Mouse (Mus musculus) MEL (cell line): ENCODE results near the gene Maml3. TPM values are rescaled to one million over a fixed set of nuclear protein-coding genes. Genes with fewer than 3 reads are reported as not detected.
A peak's percentile ranks its signal among the peaks of the same experiment; 100 is the strongest.

Experiments
- DNase-seq: peaks from one replicate; pipeline ENCODE4 v3.0.0; 2011; ENCODE audit warnings: low read depth, low spot score
- H3K27ac ChIP-seq: 2 replicates; pipeline ENCODE4 v1.5.1; 2012; ENCODE audit warnings: low read depth, mild to moderate bottlenecking, control low read depth, low read length, moderate library complexity; ENCODE audit not compliant: control insufficient read depth
- H3K27me3 ChIP-seq, 2 experiments: fragments of 150-350 bp in 1 of 2; sonication (generic) in 1 of 2; 2 replicates each; pipeline ENCODE4 v1.6.1; 2012; ENCODE audit warnings: low read length in 2 of 2, mild to moderate bottlenecking in 2 of 2, improper control_type of control experiment in 1 of 2, moderate library complexity in 1 of 2; ENCODE audit not compliant: insufficient read depth in 2 of 2, control insufficient read depth in 1 of 2
- H3K36me3 ChIP-seq, 2 experiments: 2 replicates each; pipeline ENCODE4 v1.6.1; 2012 to 2014; ENCODE audit warnings: low read length in 2 of 2, improper control_type of control experiment in 1 of 2, inconsistent platforms in 1 of 2, mild to moderate bottlenecking in 1 of 2; ENCODE audit not compliant: insufficient read depth in 2 of 2, control insufficient read depth in 1 of 2
- H3K4me1 ChIP-seq, 2 experiments: fragments of 150-350 bp in 1 of 2; sonication (generic) in 1 of 2; 2 replicates each; pipeline ENCODE4 v1.6.1; 2012; ENCODE audit warnings: low read length in 2 of 2, improper control_type of control experiment in 1 of 2, mild to moderate bottlenecking in 1 of 2; ENCODE audit not compliant: insufficient read depth in 2 of 2, control insufficient read depth in 1 of 2
- H3K4me3 ChIP-seq, 2 experiments: fragments of 150-350 bp in 1 of 2; sonication (generic) in 1 of 2; 2 replicates each; pipeline ENCODE4 v1.5.1; 2012; ENCODE audit warnings: low read depth in 2 of 2, low read length in 2 of 2, mild to moderate bottlenecking in 2 of 2, moderate library complexity in 2 of 2, control low read depth in 1 of 2, improper control_type of control experiment in 1 of 2; ENCODE audit not compliant: control insufficient read depth in 1 of 2, insufficient read depth in 1 of 2
- H3K79me2 ChIP-seq: 2 replicates; pipeline ENCODE4 v1.6.1; 2012; ENCODE audit warnings: mild to moderate bottlenecking, low read length, moderate library complexity; ENCODE audit not compliant: control insufficient read depth, poor library complexity, insufficient read depth
- H3K9ac ChIP-seq: 2 replicates; pipeline ENCODE4 v1.6.1; 2012; ENCODE audit warnings: low read depth, mild to moderate bottlenecking, control low read depth, low read length, moderate library complexity; ENCODE audit not compliant: control insufficient read depth, poor library complexity, severe bottlenecking
- H3K9me3 ChIP-seq: fragments of 150-350 bp; sonication (generic); replicated peaks from 2 replicates; pipeline ENCODE4 v1.6.1; 2012; ENCODE audit warnings: mild to moderate bottlenecking, low read length, improper control_type of control experiment, moderate library complexity; ENCODE audit not compliant: insufficient read depth
- BHLHE40 ChIP-seq: IDR thresholded peaks from 2 replicates; pipeline ENCODE4 v1.6.1; 2012; ENCODE audit warnings: low read depth, mild to moderate bottlenecking, inconsistent platforms, low read length, improper control_type of control experiment, borderline replicate concordance
- CHD2 ChIP-seq: IDR thresholded peaks from 2 replicates; pipeline ENCODE4 v1.6.1; 2011; ENCODE audit warnings: low read length, improper control_type of control experiment
- CTCF ChIP-seq, 3 experiments: IDR thresholded peaks in 2 of 3; conservative IDR thresholded peaks in 1 of 3; 2 replicates each; pipeline ENCODE4 v1.5.1; 2011 to 2012; ENCODE audit warnings: low read length in 3 of 3, low read depth in 2 of 3, mild to moderate bottlenecking in 2 of 3, improper control_type of control experiment in 1 of 3, inconsistent platforms in 1 of 3, mixed read lengths in 1 of 3, moderate library complexity in 1 of 3; ENCODE audit not compliant: control insufficient read depth in 1 of 3, insufficient read depth in 1 of 3, poor library complexity in 1 of 3, severe bottlenecking in 1 of 3
- E2F4 ChIP-seq: IDR thresholded peaks from 2 replicates; pipeline ENCODE4 v1.6.1; 2011; ENCODE audit warnings: low read depth, low read length, improper control_type of control experiment, borderline replicate concordance
- ELF1 ChIP-seq: IDR thresholded peaks from 2 replicates; pipeline ENCODE4 v1.6.1; 2014; ENCODE audit warnings: low read depth, mild to moderate bottlenecking, inconsistent platforms, low read length, improper control_type of control experiment, moderate library complexity
- EP300 ChIP-seq, 2 experiments: IDR thresholded peaks; 2 replicates each; pipeline ENCODE4 v1.6.1; 2011; ENCODE audit warnings: improper control_type of control experiment in 2 of 2, low read length in 2 of 2, low read depth in 1 of 2, mild to moderate bottlenecking in 1 of 2
- ETS1 ChIP-seq: IDR thresholded peaks from 2 replicates; pipeline ENCODE4 v1.6.1; 2012; ENCODE audit warnings: low read depth, mild to moderate bottlenecking, inconsistent platforms, low read length, improper control_type of control experiment, moderate library complexity
- GABPA ChIP-seq: IDR thresholded peaks from 2 replicates; pipeline ENCODE4 v1.6.1; 2012; ENCODE audit warnings: low read depth, mild to moderate bottlenecking, inconsistent platforms, low read length, improper control_type of control experiment, moderate library complexity
- GATA1 ChIP-seq: IDR thresholded peaks from 2 replicates; pipeline ENCODE4 v1.6.1; 2011; ENCODE audit warnings: low read depth, low read length, improper control_type of control experiment
- HCFC1 ChIP-seq: IDR thresholded peaks from 2 replicates; pipeline ENCODE4 v1.6.1; 2012; ENCODE audit warnings: low read depth, mild to moderate bottlenecking, inconsistent platforms, low read length, improper control_type of control experiment, moderate library complexity
- JUND ChIP-seq: IDR thresholded peaks from 2 replicates; pipeline ENCODE4 v1.6.1; 2011; ENCODE audit warnings: low read depth, mild to moderate bottlenecking, improper control_type of control experiment, low read length
- KAT2A ChIP-seq: conservative IDR thresholded peaks from 2 replicates; pipeline ENCODE4 v1.6.1; 2012; ENCODE audit warnings: low read depth, low read length, improper control_type of control experiment, inconsistent platforms
- MAFK ChIP-seq: IDR thresholded peaks from 2 replicates; pipeline ENCODE4 v1.6.1; 2011; ENCODE audit warnings: low read depth, mild to moderate bottlenecking, low read length, improper control_type of control experiment, borderline replicate concordance
- MAX ChIP-seq: IDR thresholded peaks from 2 replicates; pipeline ENCODE4 v1.6.1; 2011; ENCODE audit warnings: low read length, improper control_type of control experiment
- MAZ ChIP-seq: IDR thresholded peaks from 2 replicates; pipeline ENCODE4 v1.6.1; 2012; ENCODE audit warnings: low read depth, mild to moderate bottlenecking, inconsistent platforms, low read length, improper control_type of control experiment
- MEF2A ChIP-seq: IDR thresholded peaks from 2 replicates; pipeline ENCODE4 v1.6.1; 2014; ENCODE audit warnings: low read depth, mild to moderate bottlenecking, inconsistent platforms, low read length, improper control_type of control experiment; ENCODE audit not compliant: poor library complexity, insufficient replicate concordance, severe bottlenecking; ENCODE audit errors: extremely low read depth
- MXI1 ChIP-seq: IDR thresholded peaks from 2 replicates; pipeline ENCODE4 v1.6.1; 2011; ENCODE audit warnings: mild to moderate bottlenecking, low read depth, low read length, improper control_type of control experiment
- MYB ChIP-seq: IDR thresholded peaks from 2 replicates; pipeline ENCODE4 v1.6.1; 2011; ENCODE audit warnings: mild to moderate bottlenecking, low read depth, low read length, improper control_type of control experiment
- MYC ChIP-seq: IDR thresholded peaks from 2 replicates; pipeline ENCODE4 v1.6.1; 2011; ENCODE audit warnings: low read depth, mild to moderate bottlenecking, low read length, improper control_type of control experiment, moderate library complexity
- NELFE ChIP-seq: IDR thresholded peaks from 2 replicates; pipeline ENCODE4 v1.6.1; 2011; ENCODE audit warnings: low read depth, low read length, improper control_type of control experiment
- NRF1 ChIP-seq: IDR thresholded peaks from 2 replicates; pipeline ENCODE4 v1.6.1; 2014; ENCODE audit warnings: low read depth, mild to moderate bottlenecking, inconsistent platforms, low read length, improper control_type of control experiment, moderate library complexity; ENCODE audit not compliant: poor library complexity, insufficient read depth, severe bottlenecking
- POLR2AphosphoS2 ChIP-seq: IDR thresholded peaks from 2 replicates; pipeline ENCODE4 v1.6.1; 2011; ENCODE audit warnings: low read length, improper control_type of control experiment
- POLR2AphosphoS5 ChIP-seq: IDR thresholded peaks from 2 replicates; pipeline ENCODE4 v1.6.1; 2012; ENCODE audit warnings: low read depth, borderline replicate concordance, mild to moderate bottlenecking, inconsistent platforms, low read length, moderate library complexity, mixed read lengths
- RCOR1 ChIP-seq: IDR thresholded peaks from 2 replicates; pipeline ENCODE4 v1.6.1; 2012; ENCODE audit warnings: low read depth, mild to moderate bottlenecking, inconsistent platforms, low read length, improper control_type of control experiment
- SIN3A ChIP-seq: IDR thresholded peaks from 2 replicates; pipeline ENCODE4 v1.6.1; 2012; ENCODE audit warnings: low read length, improper control_type of control experiment, inconsistent platforms
- SMC3 ChIP-seq: IDR thresholded peaks from 2 replicates; pipeline ENCODE4 v1.6.1; 2011; ENCODE audit warnings: low read depth, low read length, improper control_type of control experiment
- TAL1 ChIP-seq: IDR thresholded peaks from 2 replicates; pipeline ENCODE4 v1.6.1; 2012; ENCODE audit warnings: mild to moderate bottlenecking, inconsistent platforms, low read length, moderate library complexity, mixed read lengths
- TBP ChIP-seq: IDR thresholded peaks from 2 replicates; pipeline ENCODE4 v1.8.0; 2011; ENCODE audit warnings: low read depth, low read length, improper control_type of control experiment
- TCF12 ChIP-seq: IDR thresholded peaks from 2 replicates; pipeline ENCODE4 v1.6.1; 2014; ENCODE audit warnings: low read depth, mild to moderate bottlenecking, inconsistent platforms, low read length, improper control_type of control experiment, moderate library complexity
- UBTF ChIP-seq: IDR thresholded peaks from 2 replicates; pipeline ENCODE4 v1.6.1; 2012; ENCODE audit warnings: low read depth, mild to moderate bottlenecking, inconsistent platforms, low read length, improper control_type of control experiment, moderate library complexity, borderline replicate concordance; ENCODE audit not compliant: insufficient read depth
- USF1 ChIP-seq: IDR thresholded peaks from 2 replicates; pipeline ENCODE4 v1.6.1; 2014; ENCODE audit warnings: low read depth, mild to moderate bottlenecking, inconsistent platforms, low read length, improper control_type of control experiment, moderate library complexity
- USF2 ChIP-seq, 2 experiments: IDR thresholded peaks; 2 replicates each; pipeline ENCODE4 v1.6.1; 2011 to 2012; ENCODE audit warnings: improper control_type of control experiment in 2 of 2, low read length in 2 of 2, borderline replicate concordance in 1 of 2, inconsistent platforms in 1 of 2, low read depth in 1 of 2, mild to moderate bottlenecking in 1 of 2; ENCODE audit not compliant: insufficient read depth in 1 of 2
- ZC3H11A ChIP-seq: IDR thresholded peaks from 2 replicates; pipeline ENCODE4 v1.6.1; 2012; ENCODE audit warnings: low read depth, mild to moderate bottlenecking, inconsistent platforms, low read length, improper control_type of control experiment
- ZMIZ1 ChIP-seq: IDR thresholded peaks from 2 replicates; pipeline ENCODE4 v1.6.1; 2012; ENCODE audit warnings: low read depth, mild to moderate bottlenecking, inconsistent platforms, low read length, improper control_type of control experiment, moderate library complexity
- ZNF384 ChIP-seq: IDR thresholded peaks from 2 replicates; pipeline ENCODE4 v1.6.1; 2012; ENCODE audit warnings: low read depth, mild to moderate bottlenecking, inconsistent platforms, low read length, improper control_type of control experiment
- polyA plus RNA-seq, 2 experiments: library from polyadenylated mRNA; stranded (reverse) in 1 of 2; unstranded in 1 of 2; fragments of >175 nt in 1 of 2; fragments of >200 nt in 1 of 2; gene quantifications; 2 replicates each; pipeline versions ENCODE4 v1.2.1 to v1.2.4; 2012; ENCODE audit warnings: low replicate concordance in 2 of 2, low read depth in 1 of 2; ENCODE audit not compliant: insufficient read length in 2 of 2, insufficient read depth in 1 of 2, missing spikeins in 1 of 2
- total RNA-seq: library from RNA; depleted of rRNA; stranded (reverse); fragments of 300-350 nt; gene quantifications from 2 replicates; pipeline ENCODE4 v1.2.3, GENCODE M21; 2012

The Maml3 gene
- total and polyA plus RNA-seq, 3 experiments: 2.0 to 4.1 TPM; not detected in 1

- H3K4me3 ChIP-seq: no peak overlapping the region
- no peaks in the 10 kb centered on the region for H3K9me3 ChIP-seq
- peak overlapping the region; percentile 65 for H3K27ac ChIP-seq
- peaks cover 0 to 17% of the 10 kb centered on the region in 2 experiments; a peak in 2 of 4 replicates for H3K36me3 ChIP-seq
- no peaks in the 10 kb centered on the region for H3K79me2 ChIP-seq
- H3K9ac ChIP-seq: peak overlapping the region; percentile 39
- TF ChIP-seq HCFC1 (no peak), BHLHE40 (peak; percentile 75), USF1 (no peak), RCOR1 (peak; percentile 17; the same call in 1 of the 2 replicates), CTCF (IDR thresholded peaks at IDR 0.05 in 2 of 3, conservative IDR thresholded peaks at IDR 0.05 in 1 of 3; ENCODE audit: control insufficient read depth in 1 of 3, insufficient read depth in 1 of 3, low read depth in 2 of 3, low read length in 3 of 3, poor library complexity in 1 of 3, severe bottlenecking in 1 of 3) (no peak), MEF2A (no peak), MAX (no peak), MXI1 (no peak), ETS1 (peak; percentile 76), E2F4 (no peak), EP300 (IDR thresholded peaks at IDR 0.05; ENCODE audit: low read depth in 1 of 2, low read length in 2 of 2) (peak; percentile 85 to 90), TBP (no peak), JUND (no peak), SIN3A (peak; percentile 77), NRF1 (no peak), NELFE (no peak), ZMIZ1 (no peak), POLR2AphosphoS5 (no peak), GABPA (no peak), TAL1 (peak; percentile 92), SMC3 (no peak), MAZ (no peak), POLR2AphosphoS2 (no peak), TCF12 (peak; percentile 95), MYC (0 out of 2 replicates have a peak, but pooled peaks have one; percentile 25), ZC3H11A (no peak), CHD2 (no peak), ZNF384 (no peak), MAFK (no peak), UBTF (no peak), MYB (no peak), USF2 (IDR thresholded peaks at IDR 0.05; ENCODE audit: borderline replicate concordance in 1 of 2, insufficient read depth in 1 of 2, low read depth in 1 of 2, low read length in 2 of 2) (no peak), KAT2A (no peak), ELF1 (no peak), GATA1 (peak; percentile 89)
- TF ChIP-seq, all 39 proteins: peak for 9
- DNase-seq: peak; percentile 69
- Histone ChIP-seq H3K4me1 (peaks cover 8 to 20% of the 10 kb centered on the region in 2 experiments), H3K27me3 (no peaks in the 10 kb centered on the region)
Measured at GRCm38 (mm10) chr3:51712382-51712781, 392.5 kb downstream of the Maml3 start.
